Mouse (Mus musculus) left cerebral cortex, postnatal 36 days (tissue): Measurements from ENCODE around the gene Eef1a1. TPM values are rescaled to one million over a fixed set of nuclear protein-coding genes. Genes with fewer than 3 reads are reported as not detected.
"Not testable (repeated sequence)": the region's sequence is repeated elsewhere in the genome, so short reads cannot be mapped to it uniquely, and the experiment has no call there.

Experiments
- DNase-seq, 2 experiments: peaks; one replicate each; pipeline ENCODE4 v3.0.0; 2021 to 2022; ENCODE audit warnings: low spot score in 2 of 2, mixed read lengths in 1 of 2
- intact Hi-C: fragments of 180-260 bp; cut with DNase I; formaldehyde crosslinking; loops from one replicate; pipeline ENCODE4 v1.15.1; 2025
- total RNA-seq, 2 experiments: library from RNA; stranded (reverse); gene quantifications; 2 replicates each; pipeline ENCODE4 v1.2.3; 2021

The Eef1a1 gene
- total RNA-seq: 1,000 to 10,000 TPM; 2,126 to 2,321 TPM

GRCm38 (mm10) chr9:78488890-78489420 lies at the start of gene Eef1a1:
TSS of gene Eef1a1 (minus strand) at chr9:78489151.
- intact Hi-C loops: no loop called here
- peak; percentile 32 to 33 for DNase-seq

- DNase-seq: no peak
Measured at GRCm38 (mm10) chr9:78538421-78538820, 49.5 kb upstream of the Eef1a1 start.

DNA sequence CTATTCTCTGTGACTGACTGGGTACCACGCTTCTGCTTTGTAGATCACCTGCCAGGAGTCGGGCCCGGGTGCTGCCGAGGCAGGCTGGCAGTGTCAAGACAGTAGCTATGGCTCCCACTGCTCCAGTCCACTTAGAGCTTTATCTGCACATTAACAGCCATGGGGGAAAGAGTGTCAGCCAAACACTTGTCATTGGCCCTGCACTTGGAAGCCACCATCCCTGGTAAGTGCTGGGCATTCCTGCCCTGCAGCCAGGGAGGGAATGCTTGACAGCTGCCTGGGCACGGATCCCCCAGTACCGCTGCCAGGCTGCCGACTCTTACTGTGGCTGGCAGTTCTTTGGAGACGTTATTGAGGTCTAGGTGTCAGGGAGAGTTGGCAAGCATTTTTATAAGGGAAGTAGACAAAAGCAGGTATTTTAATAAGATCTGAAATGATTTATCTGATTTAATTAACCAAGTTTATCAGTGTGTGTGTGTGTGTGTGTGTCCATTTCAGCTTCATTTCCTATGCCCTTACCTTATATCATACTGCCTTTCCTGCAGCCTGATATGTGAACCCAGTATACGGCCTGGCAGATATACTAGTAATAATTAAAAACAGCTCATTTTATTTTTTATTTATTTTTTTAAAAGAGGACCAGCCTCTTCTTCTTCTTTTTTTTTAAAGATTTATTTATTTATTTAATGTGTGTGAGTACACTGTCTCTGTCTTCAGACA lies 48.4 kb upstream of the Eef1a1 start:
- DNase-seq: no peak
- intact Hi-C loops: no loop called here

More at GRCm38 (mm10) chr9:78538421-78538820, 49.5 kb upstream of the Eef1a1 start:
- intact Hi-C loops: no loop called here

DNA sequence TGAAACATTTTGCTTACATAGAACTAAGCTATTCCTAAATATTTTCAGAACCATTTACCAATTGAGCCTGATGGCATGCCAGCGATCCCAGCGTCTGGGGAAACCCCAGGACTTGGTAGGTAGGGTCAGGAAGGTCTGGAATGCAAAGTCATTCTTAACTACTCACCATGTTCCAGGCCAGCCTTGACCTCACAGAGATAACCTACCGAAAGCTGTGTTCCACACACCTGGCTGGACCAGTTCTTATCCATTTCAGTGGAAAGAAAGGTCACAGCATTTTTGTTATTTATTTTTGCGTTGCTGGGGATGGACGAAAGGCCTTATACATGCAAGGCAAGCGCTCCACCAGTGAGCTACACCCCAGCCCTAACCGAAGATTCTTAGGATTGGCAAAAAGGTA lies 45.7 kb upstream of the Eef1a1 start:
- intact Hi-C loops: no loop called here
- no peak for DNase-seq

DNA sequence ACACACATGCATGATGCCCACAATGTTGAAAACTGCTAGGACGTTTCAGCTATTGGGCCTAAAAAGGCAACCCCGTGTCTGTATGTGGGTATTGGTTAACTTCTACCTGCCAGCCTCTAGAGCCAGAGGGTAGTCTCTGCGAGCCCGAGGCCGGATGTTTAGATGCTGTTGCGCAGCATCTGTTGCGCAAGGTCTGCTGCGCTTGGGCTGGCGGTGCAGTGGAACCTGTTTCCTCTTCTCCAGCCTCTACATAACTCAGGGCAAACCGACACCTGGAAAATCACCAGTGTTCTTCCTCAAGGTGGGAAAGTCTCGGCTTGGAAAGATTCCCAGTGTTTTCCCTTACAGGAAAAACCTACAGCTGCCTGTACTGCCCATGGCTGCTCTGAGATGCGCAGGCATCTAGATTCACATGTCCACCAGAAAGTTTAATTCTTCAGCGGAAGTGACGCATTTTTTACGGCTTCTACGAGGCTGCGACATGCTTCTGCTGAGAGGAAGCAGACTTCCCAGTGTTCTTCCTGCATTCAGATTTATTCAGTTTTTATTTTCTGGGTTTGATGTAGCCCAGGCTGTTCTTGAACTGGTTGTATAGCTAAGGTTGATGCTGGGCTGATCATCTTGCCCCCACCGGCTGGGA lies 44.5 kb upstream of the Eef1a1 start:
- intact Hi-C loops: no loop called here
- DNase-seq: no peak

- DNase-seq: no peak
- intact Hi-C loops: no loop called here
Measured at GRCm38 (mm10) chr9:78532341-78532819, 43.4 kb upstream of the Eef1a1 start.

GRCm38 (mm10) chr9:78531816-78532215 lies 42.9 kb upstream of the Eef1a1 start:
- intact Hi-C loops: no loop called here

GRCm38 (mm10) chr9:78527767-78528381 lies 38.9 kb upstream of the Eef1a1 start:
- intact Hi-C loops: loop anchor here (2.0 kb wide), 1 partner anchor 47 kb away; no protein-coding TSS in a partner anchor
- DNase-seq: peak; percentile 71 to 72

More at GRCm38 (mm10) chr9:78531816-78532215, 42.9 kb upstream of the Eef1a1 start:
- DNase-seq: no peak

DNA sequence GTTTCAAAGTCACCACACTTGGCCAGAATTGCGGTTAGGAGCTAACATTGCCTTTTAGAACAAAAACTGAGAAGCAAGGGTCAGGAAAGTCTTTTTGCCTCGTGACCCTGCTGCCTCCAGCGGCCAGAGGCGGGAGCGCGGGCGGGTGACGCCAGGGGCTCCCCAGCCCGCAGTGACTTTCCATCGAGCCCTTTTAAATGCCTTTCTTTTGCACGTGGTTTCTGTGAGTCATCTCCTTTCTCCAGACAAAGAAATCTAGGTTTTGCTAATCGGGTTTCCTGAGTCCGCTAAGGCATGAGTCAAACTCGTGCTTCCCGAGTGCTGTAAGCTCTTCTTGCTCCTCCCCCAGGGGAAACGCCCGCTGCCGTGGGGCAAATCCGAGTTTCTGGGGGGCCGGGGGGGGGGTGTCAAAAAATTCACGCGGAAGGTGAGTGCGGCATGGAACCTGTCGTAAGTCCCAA lies 38.4 kb upstream of the Eef1a1 start:
- DNase-seq: peak; percentile 44 to 48
- intact Hi-C loops: loop anchor here (2.0 kb wide), 1 partner anchor 47 kb away; no protein-coding TSS in a partner anchor

- intact Hi-C loops: loop anchor here (2.0 kb wide), 1 partner anchor 45 kb away; no protein-coding TSS in a partner anchor
- DNase-seq: no peak
Measured at GRCm38 (mm10) chr9:78526206-78526605, 37.3 kb upstream of the Eef1a1 start.

DNA sequence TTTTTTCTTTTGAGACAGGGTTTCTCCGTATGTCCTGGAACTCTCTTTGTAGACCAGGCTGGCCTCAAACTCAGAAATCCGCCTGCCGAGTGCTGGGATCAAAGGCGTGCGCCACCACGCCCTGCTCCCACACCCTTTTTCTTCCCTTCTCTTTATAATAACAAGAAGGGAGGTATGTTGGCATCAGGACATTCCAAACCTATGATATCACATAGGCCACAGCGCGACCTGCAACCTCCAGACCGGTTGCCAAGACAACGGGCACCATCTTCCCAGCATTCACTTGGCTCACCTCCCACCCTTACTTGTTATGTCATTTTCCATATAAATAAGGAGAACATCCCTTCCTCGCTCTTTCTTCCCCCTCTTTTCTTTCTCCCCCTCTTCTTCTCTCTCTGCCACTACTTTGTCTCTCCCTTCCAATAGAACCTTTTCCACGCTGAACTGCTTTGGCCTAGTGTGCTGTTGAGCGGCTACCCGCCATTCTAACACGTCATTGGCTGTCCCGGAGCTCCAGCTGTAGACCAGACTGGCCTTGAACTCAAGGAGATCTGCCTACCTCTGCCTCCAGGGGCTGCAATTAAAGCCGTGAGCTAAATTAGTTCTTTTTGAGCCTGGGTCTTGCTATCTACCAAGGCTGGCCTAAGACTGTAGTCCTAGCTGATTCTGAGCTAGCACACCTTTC lies 36.6 kb upstream of the Eef1a1 start:
- intact Hi-C loops: loop anchor here (2.0 kb wide), 1 partner anchor 45 kb away; no protein-coding TSS in a partner anchor
- no peak for DNase-seq

- DNase-seq: peak in 1 of 2 experiments; percentile 21
- intact Hi-C loops: no loop called here
Measured at GRCm38 (mm10) chr9:78521689-78522088, 32.7 kb upstream of the Eef1a1 start.

GRCm38 (mm10) chr9:78520780-78521601 lies 32.0 kb upstream of the Eef1a1 start:
- DNase-seq: peak; percentile 34 to 36
- intact Hi-C loops: no loop called here

GRCm38 (mm10) chr9:78520127-78520779 lies 31.3 kb upstream of the Eef1a1 start:
- no peak for DNase-seq
- intact Hi-C loops: no loop called here

- intact Hi-C loops, DNase-seq: not testable (repeated sequence)
Measured at GRCm38 (mm10) chr9:78517237-78517636, 28.3 kb upstream of the Eef1a1 start.

- intact Hi-C loops: no loop called here
- DNase-seq: no peak
Measured at GRCm38 (mm10) chr9:78516125-78516524, 27.2 kb upstream of the Eef1a1 start.

GRCm38 (mm10) chr9:78514681-78515080 lies 25.7 kb upstream of the Eef1a1 start:
- no peak for DNase-seq
- intact Hi-C loops: no loop called here
